Mouse (Mus musculus): ENCODE measurements around the gene Foxp1.

Foxp1 gene

GRCm38 (mm10) chr6:99285026-99285425, 237.5 kb downstream of the Foxp1 start:
- no peak for DNase-seq (ENCODE audit: low read depth, low spot score)

- no peak for DNase-seq (ENCODE audit: low read depth, low spot score)
These were observed 238.5 kb downstream of the Foxp1 start for GRCm38 (mm10) chr6:99284019-99284418.

GRCm38 (mm10) chr6:99282866-99283657, 239.5 kb downstream of the Foxp1 start:
- DNase-seq (ENCODE audit: low read depth, low spot score), result no peak

GRCm38 (mm10) chr6:99281433-99281832, 241.1 kb downstream of the Foxp1 start:
- DNase-seq (ENCODE audit: low read depth, low spot score), result no peak

GRCm38 (mm10) chr6:99280619-99281018, 241.9 kb downstream of the Foxp1 start:
- no peak for DNase-seq (ENCODE audit: low read depth, low spot score)

- DNase-seq (ENCODE audit: low read depth, low spot score), result no peak
These were observed 245.3 kb downstream of the Foxp1 start for GRCm38 (mm10) chr6:99277251-99277650.

- DNase-seq (ENCODE audit: low read depth, low spot score), result no peak
These were observed 246.2 kb downstream of the Foxp1 start for GRCm38 (mm10) chr6:99276297-99276653.

- no peak for DNase-seq (ENCODE audit: low read depth, low spot score)
These were observed 246.9 kb downstream of the Foxp1 start for GRCm38 (mm10) chr6:99275381-99276296.

- DNase-seq (ENCODE audit: low read depth, low spot score), result no peak
These were observed 247.9 kb downstream of the Foxp1 start for GRCm38 (mm10) chr6:99274667-99275066.

GRCm38 (mm10) chr6:99274222-99274621, 248.3 kb downstream of the Foxp1 start:
- DNase-seq (ENCODE audit: low read depth, low spot score), result no peak

GRCm38 (mm10) chr6:99273177-99273576, 249.3 kb downstream of the Foxp1 start:
- no peak for DNase-seq (ENCODE audit: low read depth, low spot score)

- DNase-seq (ENCODE audit: low read depth, low spot score), result no peak
These were observed 250.3 kb downstream of the Foxp1 start for GRCm38 (mm10) chr6:99272174-99272573.

GRCm38 (mm10) chr6:99271741-99272140, 250.8 kb downstream of the Foxp1 start:
- no peak for DNase-seq (ENCODE audit: low read depth, low spot score)

GRCm38 (mm10) chr6:99269921-99270320, 252.6 kb downstream of the Foxp1 start:
- DNase-seq (ENCODE audit: low read depth, low spot score), result no peak

GRCm38 (mm10) chr6:99268171-99269061, 254.1 kb downstream of the Foxp1 start:
- DNase-seq (ENCODE audit: low read depth, low spot score), result no peak

- no peak for DNase-seq (ENCODE audit: low read depth, low spot score)
These were observed 256.4 kb downstream of the Foxp1 start for GRCm38 (mm10) chr6:99265945-99266656.

GRCm38 (mm10) chr6:99265173-99265572, 257.3 kb downstream of the Foxp1 start:
- DNase-seq (ENCODE audit: low read depth, low spot score), result no peak

GRCm38 (mm10) chr6:99264192-99265093, 258.1 kb downstream of the Foxp1 start:
- DNase-seq (ENCODE audit: low read depth, low spot score), result no peak

- no peak for DNase-seq (ENCODE audit: low read depth, low spot score)
These were observed 258.7 kb downstream of the Foxp1 start for GRCm38 (mm10) chr6:99263886-99264185.
